In the genomic region with DNA sequence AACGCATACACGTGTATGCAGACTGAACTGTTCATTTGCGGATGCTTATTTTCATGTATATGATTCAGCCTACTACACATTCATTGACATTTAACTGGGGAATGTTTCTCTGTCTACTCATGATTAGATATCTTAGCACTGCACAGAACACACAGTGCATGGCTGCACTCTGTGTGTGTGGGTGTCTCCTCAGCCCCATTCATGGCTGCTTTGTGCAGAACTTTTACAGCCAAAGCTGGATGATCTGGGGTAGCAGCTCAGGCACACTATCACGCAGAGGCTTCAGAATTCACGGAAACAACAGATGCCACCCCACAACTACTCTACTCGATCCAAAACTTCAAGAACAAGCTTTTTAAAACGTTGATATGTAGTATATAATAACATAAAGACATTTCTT, we compare ENCODE assay signal across 6 mouse cellular contexts.
"Had no signal": no experiment of that assay in that cellular context is flagged by ENCODE, and none has a peak within 500 bp of the region (broad histone marks: within the 10 kb centered on the region; RNA-seq: fewer than 3 reads in every experiment).

No protein-coding gene starts in this region.

- DNase-seq: kidney, adult 2 months; kidney, postnatal 14 days; lung, embryonic 14.5 days; lung, postnatal 10 days; lung, postnatal 4 days; thymus, postnatal 4 days had no signal
